30 mouse cellular contexts compared by ENCODE assay signal in the genomic region with DNA sequence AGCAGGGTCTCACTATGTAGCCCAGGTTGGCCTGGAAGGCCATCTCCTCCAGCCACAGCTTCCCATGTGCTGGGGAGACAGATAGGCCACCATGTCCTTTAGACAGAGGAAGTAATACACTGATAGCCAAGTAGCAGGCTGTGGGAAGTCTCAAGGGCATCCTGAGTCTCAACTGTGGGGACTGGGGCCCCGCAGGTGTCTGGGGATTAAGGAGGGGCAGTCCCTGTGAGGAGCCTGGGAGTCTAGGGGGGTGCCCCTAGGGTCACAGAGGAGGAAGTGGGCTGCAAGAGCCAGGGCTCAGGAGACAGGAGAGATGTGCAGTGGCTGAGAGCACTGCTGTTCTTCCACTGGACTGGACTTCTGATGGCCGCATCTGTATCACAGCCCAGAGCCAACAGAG. TPM values are rescaled to one million over a fixed set of nuclear protein-coding genes. Genes with fewer than 3 reads are reported as not detected.
A peak's percentile ranks its signal among the peaks of the same experiment; 100 is the strongest.
DNase-seq lines count a peak whose midpoint lies in the region; ATAC-seq and TF ChIP-seq lines count a peak whose summit lies in the region.
"Had no signal": no experiment of that assay in that cellular context is flagged by ENCODE, and none has a peak within 500 bp of the region (broad histone marks: within the 10 kb centered on the region; RNA-seq: fewer than 3 reads in every experiment).

No protein-coding gene starts in this region.

- peaks cover 35% of the 10 kb centered on the region for H3K27me3 ChIP-seq in liver, embryonic 12.5 days (replicated peaks)
- 0 out of 2 replicates have a peak, but pooled peaks cover 4% of the 10 kb centered on the region for H3K27me3 ChIP-seq in stomach, embryonic 16.5 days (ENCODE audit: control insufficient read depth, insufficient read depth, low read length)
- H3K27me3 ChIP-seq in stomach, postnatal 0 days (ENCODE audit: control insufficient read depth, insufficient read depth, low read length): no peaks in the 10 kb centered on the region
- H3K27me3 ChIP-seq in splenic B cell, adult 2 months (ENCODE audit: control insufficient read depth, insufficient read depth, low read length, poor library complexity, severe bottlenecking): no peaks in the 10 kb centered on the region

- no peak for DNase-seq in liver
- DNase-seq in stomach, postnatal 0 days (ENCODE audit: low spot score): no peak
- DNase-seq in induced T-regulatory cell, adult 2 months (ENCODE audit: low read depth): peak; percentile 23
- DNase-seq in splenic B cell, adult 2 months (ENCODE audit: low read depth, low spot score): peak; percentile 77
- DNase-seq in frontal cortex, postnatal 36 days (ENCODE audit: low spot score in 2 of 2): no peak
- DNase-seq in lung, postnatal 36 days: no peak
- DNase-seq: adrenal gland, postnatal 25 days; cerebellum, adult 11 months; cerebellum, postnatal 10 days; forebrain, postnatal 0 days; gastrocnemius, adult 2 months; heart, postnatal 4 days; kidney, adult 8-10 months; kidney, postnatal 36 days; layer of hippocampus, adult 9-11 months; left cerebral cortex, postnatal 4 days; lung, adult 18-20 months; lung, postnatal 14 days; thymus, adult 2 months had no signal

- 53% methylated on average over 2 of the region's 2 CpGs for WGBS in liver, embryonic 12.5 days (ENCODE audit: insufficient replicate concordance)
- 53% methylated on average over 2 of the region's 2 CpGs for WGBS in stomach, embryonic 16.5 days
- 57% methylated on average over 2 of the region's 2 CpGs for WGBS in stomach, postnatal 0 days

- H3K4me2 ChIP-seq in liver, embryonic 12.5 days: no peak overlapping the region
- H3K4me2 ChIP-seq in stomach, embryonic 16.5 days (ENCODE audit: low read depth, low read length): no peak overlapping the region
- H3K4me2 ChIP-seq in stomach, postnatal 0 days (replicated peaks; ENCODE audit: low read depth): no peak overlapping the region
- H3K4me2 ChIP-seq: embryonic facial prominence, embryonic 13.5 days; midbrain, embryonic 12.5 days; neural tube, embryonic 13.5 days had no signal

- no peak for TF ChIP-seq CTCF in stomach, postnatal 0 days (IDR thresholded peaks at IDR 0.05; ENCODE audit: low read depth)

- no peak for ATAC-seq in liver, embryonic 12.5 days
- ATAC-seq in stomach, embryonic 16.5 days (ENCODE audit: insufficient read depth, low FRiP score): no peak
- no peak for ATAC-seq in stomach, postnatal 0 days (ENCODE audit: low FRiP score, low TSS enrichment)
- ATAC-seq: CD4-positive, CD25-positive, alpha-beta regulatory T cell, adult 4 months; forebrain, postnatal 0 days; hindbrain, postnatal 0 days had no signal

- H3K27ac ChIP-seq in liver, embryonic 12.5 days: peak overlapping the region; percentile 21; the same call in 1 of the 2 replicates
- no peak overlapping the region for H3K27ac ChIP-seq in stomach, embryonic 16.5 days (ENCODE audit: low read length)
- no peak overlapping the region for H3K27ac ChIP-seq in stomach, postnatal 0 days (replicated peaks)
- H3K27ac ChIP-seq: embryonic facial prominence, embryonic 13.5 days; gastrocnemius, adult 2 months; hindbrain, postnatal 0 days; left cerebral cortex, adult 2 months; midbrain, embryonic 12.5 days; neural tube, embryonic 13.5 days had no signal

- H3K4me3 ChIP-seq in liver, embryonic 12.5 days: no peak overlapping the region
- no peak overlapping the region for H3K4me3 ChIP-seq in stomach, embryonic 16.5 days (replicated peaks; ENCODE audit: low read length)
- H3K4me3 ChIP-seq in stomach, postnatal 0 days (ENCODE audit: low read depth, low read length): no peak overlapping the region
- H3K4me3 ChIP-seq: embryonic facial prominence, embryonic 13.5 days; gastrocnemius, adult 2 months; left cerebral cortex, adult 2 months; midbrain, embryonic 12.5 days; neural tube, embryonic 13.5 days had no signal

- H3K36me3 ChIP-seq in liver, embryonic 12.5 days: no peaks in the 10 kb centered on the region
- no peaks in the 10 kb centered on the region for H3K36me3 ChIP-seq in stomach, embryonic 16.5 days (ENCODE audit: control insufficient read depth, insufficient read depth, low read length)
- no peaks in the 10 kb centered on the region for H3K36me3 ChIP-seq in stomach, postnatal 0 days (ENCODE audit: control insufficient read depth, insufficient read depth, low read length)
- no peaks in the 10 kb centered on the region for H3K36me3 ChIP-seq in splenic B cell, adult 2 months (ENCODE audit: control insufficient read depth, insufficient read depth, low read length, poor library complexity, severe bottlenecking)
- H3K36me3 ChIP-seq: embryonic facial prominence, embryonic 13.5 days; G1E; midbrain, embryonic 12.5 days; neural tube, embryonic 13.5 days had no signal

- no peak overlapping the region for H3K9ac ChIP-seq in liver, embryonic 12.5 days
- peak overlapping the region; percentile 31; the same call in 1 of the 2 replicates for H3K9ac ChIP-seq in stomach, embryonic 16.5 days (ENCODE audit: low read length)
- H3K9ac ChIP-seq in stomach, postnatal 0 days (ENCODE audit: low read length): no peak overlapping the region
- H3K9ac ChIP-seq: embryonic facial prominence, embryonic 13.5 days; forebrain, postnatal 0 days; midbrain, embryonic 12.5 days; neural tube, embryonic 13.5 days had no signal

- H3K9me3 ChIP-seq in liver, embryonic 12.5 days (replicated peaks): no peaks in the 10 kb centered on the region
- no peaks in the 10 kb centered on the region for H3K9me3 ChIP-seq in stomach, embryonic 16.5 days (replicated peaks; ENCODE audit: control insufficient read depth, low read length)
- H3K9me3 ChIP-seq in stomach, postnatal 0 days (ENCODE audit: control insufficient read depth, low read length): no peaks in the 10 kb centered on the region
- H3K9me3 ChIP-seq: embryonic facial prominence, embryonic 13.5 days; G1E; midbrain, embryonic 12.5 days; neural tube, embryonic 13.5 days had no signal

- TF ChIP-seq EP300 in stomach, postnatal 0 days (optimal IDR thresholded peaks at IDR 0.05): no peak

- H3K4me1 ChIP-seq in liver, embryonic 12.5 days: peaks cover 57% of the 10 kb centered on the region
- peaks cover 8% of the 10 kb centered on the region for H3K4me1 ChIP-seq in stomach, embryonic 16.5 days (ENCODE audit: control insufficient read depth, insufficient read depth, low read length)
- H3K4me1 ChIP-seq in stomach, postnatal 0 days (replicated peaks; ENCODE audit: control insufficient read depth, insufficient read depth): no peaks in the 10 kb centered on the region

RNA-seq across cellular contexts. Expression of a gene that starts 9.5 kb away (rescaled TPM):
- 110 and 115 TPM in 2 replicates for polyA plus RNA-seq in liver, embryonic 12.5 days (2016; fragmentation: Nextera tagmentation; extraction: Ambion mirVana)
- 46.1 and 57.9 TPM in 2 replicates for polyA plus RNA-seq in stomach, embryonic 16.5 days (2015; fragmentation: Nextera tagmentation; extraction: Ambion mirVana)
- 30.9 and 37.0 TPM in 2 replicates for polyA plus RNA-seq in stomach, postnatal 0 days (2015; fragmentation: Nextera tagmentation; extraction: Ambion mirVana)

RNA-seq across cellular contexts. Expression of a gene that starts 36.4 kb away (rescaled TPM):
- polyA plus RNA-seq in liver, embryonic 12.5 days (2016; fragmentation: Nextera tagmentation; extraction: Ambion mirVana): 594 and 628 TPM in 2 replicates
- 669 and 707 TPM in 2 replicates for polyA plus RNA-seq in stomach, embryonic 16.5 days (2015; fragmentation: Nextera tagmentation; extraction: Ambion mirVana)
- 859 and 899 TPM in 2 replicates for polyA plus RNA-seq in stomach, postnatal 0 days (2015; fragmentation: Nextera tagmentation; extraction: Ambion mirVana)

RNA-seq across cellular contexts. Expression of a gene that starts 43.6 kb away (rescaled TPM):
- 134 and 140 TPM in 2 replicates for polyA plus RNA-seq in liver, embryonic 12.5 days (2016; fragmentation: Nextera tagmentation; extraction: Ambion mirVana)
- 131 and 139 TPM in 2 replicates for polyA plus RNA-seq in stomach, embryonic 16.5 days (2015; fragmentation: Nextera tagmentation; extraction: Ambion mirVana)
- polyA plus RNA-seq in stomach, postnatal 0 days (2015; fragmentation: Nextera tagmentation; extraction: Ambion mirVana): 81.1 and 82.9 TPM in 2 replicates

RNA-seq across cellular contexts. Expression of a gene that starts 51.6 kb away (rescaled TPM):
- polyA plus RNA-seq in liver, embryonic 12.5 days (2016; fragmentation: Nextera tagmentation; extraction: Ambion mirVana): 0.29 and 0.33 TPM in 2 replicates
- 0.06 and 0.08 TPM in 2 replicates for polyA plus RNA-seq in stomach, embryonic 16.5 days (2015; fragmentation: Nextera tagmentation; extraction: Ambion mirVana)
- 0.01 and 0.02 TPM in 2 replicates for polyA plus RNA-seq in stomach, postnatal 0 days (2015; fragmentation: Nextera tagmentation; extraction: Ambion mirVana)
- polyA plus RNA-seq: CD4-positive, CD25-positive, alpha-beta regulatory T cell, adult 4 months; embryonic facial prominence, embryonic 13.5 days; G1E; gonadal fat pad, adult 2 months; heart, embryonic 14.5 days had no signal

RNA-seq across cellular contexts. Expression of a gene that starts 55.5 kb away (rescaled TPM):
- 2.1 TPM in 2 replicates for polyA plus RNA-seq in liver, embryonic 12.5 days (2016; fragmentation: Nextera tagmentation; extraction: Ambion mirVana)
- polyA plus RNA-seq in stomach, embryonic 16.5 days (2015; fragmentation: Nextera tagmentation; extraction: Ambion mirVana): 3.0 and 4.1 TPM in 2 replicates
- polyA plus RNA-seq in stomach, postnatal 0 days (2015; fragmentation: Nextera tagmentation; extraction: Ambion mirVana): 4.1 and 4.5 TPM in 2 replicates

Comparison
In these comparisons a context has a peak if more than half of its experiments do, and no peak if none do; other contexts are left out.
1. DNase-seq: peak in induced T-regulatory cell, adult 2 months (single experiment) and splenic B cell, adult 2 months (single experiment); none in liver (single experiment), stomach, postnatal 0 days (single experiment), frontal cortex, postnatal 36 days (0 of 2) and lung, postnatal 36 days (single experiment).